Mouse (Mus musculus): ENCODE results near the gene Nwd1. TPM values are rescaled to one million over a fixed set of nuclear protein-coding genes. Genes with fewer than 3 reads are reported as not detected.

Nwd1 gene
- total RNA-seq, 2 experiments from 2014 or later, result 46.6 to 49.0 TPM

DNA sequence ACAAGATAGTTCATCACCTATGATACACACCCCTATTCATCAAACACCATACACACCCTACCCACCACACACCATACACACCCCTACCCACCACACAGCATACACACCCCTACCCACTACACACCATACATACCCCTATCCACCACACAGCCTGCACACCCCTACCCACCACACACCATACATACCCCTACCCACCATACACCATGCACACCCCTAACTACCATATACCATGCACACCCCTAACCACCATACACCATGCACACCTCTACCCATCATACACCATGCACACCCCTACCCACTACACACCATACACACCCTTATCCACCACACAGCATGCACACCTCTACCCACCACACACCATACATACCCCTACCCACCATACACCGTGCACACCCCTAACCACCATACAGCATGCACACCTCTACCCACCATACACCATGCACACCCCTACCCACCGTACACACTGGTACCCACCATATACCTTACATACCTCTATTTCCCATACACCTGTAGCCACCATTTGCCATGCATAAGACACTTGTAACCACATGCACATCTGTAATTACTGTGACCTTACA lies 51.9 kb downstream of the Nwd1 start:
- DNase-seq (ENCODE audit: low spot score in 2 of 2), result no peak

DNA sequence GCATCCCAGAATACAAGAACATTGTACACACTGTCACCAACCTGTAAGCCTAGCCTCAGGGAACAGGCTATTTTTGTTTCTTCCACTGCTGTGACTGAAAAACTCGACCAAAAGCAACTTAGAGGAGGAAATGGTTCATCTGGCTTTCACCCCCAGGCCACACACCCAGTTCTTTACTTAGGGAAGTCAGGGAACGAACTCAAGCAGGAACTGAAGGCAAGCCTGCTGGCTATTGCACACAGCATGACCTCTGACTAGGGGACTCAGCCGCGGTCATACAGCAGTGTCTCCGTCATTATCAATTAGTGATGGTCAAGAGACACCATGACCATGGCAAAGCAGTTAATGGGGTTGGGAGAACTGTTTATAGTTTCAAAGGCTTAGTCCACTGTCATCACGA lies 66.1 kb downstream of the Nwd1 start:
- no peak for DNase-seq (ENCODE audit: low spot score in 2 of 2)

GRCm38 (mm10) chr8:72716594-72716993 lies 70.1 kb downstream of the Nwd1 start:
- DNase-seq (ENCODE audit: low spot score in 2 of 2), result no peak

- DNase-seq (ENCODE audit: low spot score in 2 of 2), result no peak
Measured at GRCm38 (mm10) chr8:72720541-72720940, 74.0 kb downstream of the Nwd1 start.

DNA sequence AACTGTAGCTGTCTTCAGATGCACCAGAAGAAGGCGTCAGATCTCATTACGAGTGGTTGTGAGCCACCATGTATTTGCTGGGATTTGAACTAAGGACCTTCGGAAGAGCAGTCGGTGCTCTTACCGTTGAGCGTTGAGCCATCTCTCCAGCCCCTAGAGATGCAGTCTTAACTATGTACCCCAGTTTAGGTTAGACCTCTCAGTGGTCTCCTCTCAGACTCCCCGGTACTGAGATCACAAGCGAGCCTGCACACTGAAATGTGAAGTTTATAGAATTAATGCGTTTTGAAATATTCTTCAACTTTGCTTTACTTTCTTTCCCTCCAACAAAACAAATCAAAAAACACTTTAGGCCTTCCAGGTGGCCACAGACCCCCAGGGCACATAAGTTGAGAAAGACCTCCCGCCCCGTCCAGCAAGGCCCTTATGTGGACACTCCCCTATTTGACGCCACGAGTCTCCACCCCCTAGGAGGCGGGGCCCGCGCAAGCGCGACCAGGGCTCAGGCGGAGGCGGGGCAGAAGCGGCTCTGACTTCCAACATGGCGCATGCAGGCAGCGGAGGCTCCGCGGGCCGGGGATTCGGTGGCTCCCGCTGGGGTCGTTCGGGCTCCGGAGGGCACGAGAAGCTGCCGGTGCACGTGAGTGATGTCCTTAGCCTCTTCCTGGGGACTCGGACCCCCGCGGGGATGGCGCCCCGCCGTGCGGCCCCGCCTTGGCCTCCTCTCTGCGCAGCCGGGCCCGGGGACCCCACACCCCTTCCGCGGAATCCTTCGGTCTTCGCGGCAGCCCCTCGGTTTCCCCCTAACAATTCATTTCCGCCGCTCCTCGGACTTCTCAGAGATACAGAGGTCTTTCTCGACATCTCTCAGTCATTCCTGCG lies 76.5 kb downstream of the Nwd1 start, which contains the start of gene Sin3b:
Gene Sin3b, plus strand, starts transcription at position 517 of the 882 bp plus-strand sequence.
- peak; percentile 91 to 94 for DNase-seq (ENCODE audit: low spot score in 2 of 2)

- DNase-seq (ENCODE audit: low spot score in 2 of 2), result no peak
Measured at GRCm38 (mm10) chr8:72723651-72724001, 77.1 kb downstream of the Nwd1 start.

DNA sequence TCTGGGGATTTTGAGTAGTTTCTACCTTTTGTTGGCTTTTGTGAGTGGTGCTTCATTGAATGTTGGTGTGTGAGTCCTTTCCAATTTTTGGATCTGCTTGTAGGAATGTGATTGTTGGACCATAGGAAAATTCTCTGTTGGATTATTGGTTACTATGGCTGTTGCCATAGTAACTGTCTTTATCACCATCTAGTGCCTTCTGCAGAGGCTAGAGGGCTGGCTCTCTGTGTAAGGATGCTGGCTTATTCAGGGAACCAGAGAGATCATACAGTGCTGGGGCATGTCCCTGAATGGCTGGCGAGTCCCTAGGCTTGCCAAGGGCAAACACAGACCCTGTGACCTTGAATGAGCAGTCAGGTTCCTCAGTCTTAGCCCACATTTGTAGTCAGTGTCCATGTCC lies 82.1 kb downstream of the Nwd1 start:
- peak in 1 of 2 experiments; percentile 42 for DNase-seq (ENCODE audit: low spot score in 2 of 2)

- DNase-seq (ENCODE audit: low spot score in 2 of 2), result no peak
Measured at GRCm38 (mm10) chr8:72735001-72735400, 88.5 kb downstream of the Nwd1 start.

- no peak for DNase-seq (ENCODE audit: low spot score in 2 of 2)
Measured at GRCm38 (mm10) chr8:72736868-72737267, 90.4 kb downstream of the Nwd1 start.

GRCm38 (mm10) chr8:72746061-72746460 lies 99.5 kb downstream of the Nwd1 start:
- DNase-seq (ENCODE audit: low spot score in 2 of 2), result peak in 1 of 2 experiments; percentile 76

GRCm38 (mm10) chr8:72749846-72750245 lies 103.3 kb downstream of the Nwd1 start:
- DNase-seq (ENCODE audit: low spot score in 2 of 2), result no peak

DNA sequence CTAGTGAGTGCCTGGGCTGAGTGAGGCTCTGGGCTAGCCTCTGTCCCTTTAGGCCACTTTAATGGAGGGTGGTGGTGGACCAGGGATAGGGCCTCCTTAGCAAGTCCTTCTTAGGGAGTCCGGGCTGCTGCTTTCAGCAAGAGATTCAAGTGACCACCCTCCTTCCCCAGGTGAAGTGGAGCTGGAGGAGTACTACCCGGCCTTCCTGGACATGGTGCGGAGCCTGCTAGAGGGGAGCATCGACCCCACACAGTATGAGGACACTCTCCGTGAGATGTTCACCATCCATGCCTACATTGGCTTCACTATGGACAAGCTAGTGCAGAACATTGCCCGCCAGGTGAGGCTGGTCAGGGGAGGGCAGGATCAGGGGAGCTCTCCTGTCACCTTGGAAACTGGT lies 103.8 kb downstream of the Nwd1 start:
- no peak for DNase-seq (ENCODE audit: low spot score in 2 of 2)

DNA sequence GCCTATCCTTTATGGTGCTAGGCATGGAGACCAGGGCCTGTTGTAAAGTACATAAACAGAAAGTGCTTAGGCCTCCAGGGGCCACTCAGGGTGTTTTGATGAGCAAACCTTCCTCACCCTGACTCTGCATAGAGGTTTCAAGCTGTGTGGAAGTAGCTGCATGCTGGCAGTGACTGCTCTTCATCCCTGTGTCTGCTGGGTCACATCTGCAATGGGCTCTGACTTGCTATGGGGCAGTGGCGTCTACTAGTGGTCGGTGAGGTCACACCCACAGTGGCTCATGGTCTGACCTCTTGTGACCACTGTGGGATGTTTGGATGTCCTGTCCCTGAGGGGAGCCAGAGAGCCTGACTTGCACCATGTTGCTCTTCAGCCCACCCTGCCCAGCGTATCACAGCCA lies 104.6 kb downstream of the Nwd1 start:
- no peak for DNase-seq (ENCODE audit: low spot score in 2 of 2)

DNA sequence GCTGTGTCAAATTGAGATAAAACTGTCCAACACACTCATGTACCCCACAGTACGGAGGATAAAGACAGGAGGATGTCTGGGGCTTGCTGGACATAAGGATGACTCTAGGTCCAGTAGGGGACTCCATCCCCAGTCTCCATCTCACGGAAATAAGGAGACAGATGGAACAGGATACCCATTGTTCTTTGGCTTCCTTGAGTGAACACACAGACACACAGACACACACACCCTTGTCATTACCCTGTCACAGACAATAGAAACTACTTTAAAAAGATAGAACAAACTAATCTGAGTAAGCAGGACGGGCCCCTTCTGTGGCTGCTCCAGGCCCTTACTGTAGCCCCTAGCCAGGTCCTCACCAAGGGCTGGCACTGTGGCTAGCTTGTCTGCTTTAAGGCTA lies 105.8 kb downstream of the Nwd1 start:
- no peak for DNase-seq (ENCODE audit: low spot score in 2 of 2)

DNA sequence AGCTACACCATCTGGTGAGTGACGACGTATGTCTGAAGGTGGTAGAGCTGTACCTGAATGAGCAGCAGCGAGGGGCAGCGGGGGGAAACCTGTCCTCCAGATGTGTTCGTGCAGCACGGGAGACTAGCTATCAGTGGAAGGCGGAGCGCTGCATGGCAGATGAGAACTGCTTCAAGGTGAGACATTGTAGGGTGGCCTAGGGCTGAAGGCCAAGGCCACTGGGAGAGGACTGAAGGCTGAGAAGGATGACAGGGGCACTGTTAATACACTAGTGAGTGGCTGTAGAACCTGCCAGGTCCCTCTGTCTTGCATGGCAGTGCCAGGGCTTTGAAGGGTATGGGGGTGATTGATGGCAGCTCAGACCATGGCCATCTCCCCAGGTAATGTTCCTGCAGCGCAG lies 106.7 kb downstream of the Nwd1 start:
- DNase-seq (ENCODE audit: low spot score in 2 of 2), result no peak

DNA sequence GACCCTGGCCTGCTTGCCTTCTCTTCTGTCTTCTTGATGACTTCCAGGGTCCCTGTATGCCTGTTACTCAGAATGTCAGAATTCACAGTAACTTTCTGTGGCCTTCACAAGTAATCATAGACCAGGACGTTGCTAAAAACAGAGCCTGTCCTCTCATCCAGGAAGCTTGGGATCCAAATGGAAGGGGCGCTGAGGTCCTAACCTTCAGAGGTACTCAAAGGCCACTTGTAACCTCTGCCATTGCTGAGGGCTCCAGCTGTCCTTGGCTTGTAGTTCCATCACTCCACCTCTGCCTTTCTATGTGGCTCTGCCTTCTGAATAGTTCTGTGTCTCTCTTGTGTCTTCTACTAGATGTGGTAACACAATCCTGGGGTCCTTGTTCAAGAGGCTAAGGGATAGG lies 107.3 kb downstream of the Nwd1 start:
- DNase-seq (ENCODE audit: low spot score in 2 of 2), result no peak

DNA sequence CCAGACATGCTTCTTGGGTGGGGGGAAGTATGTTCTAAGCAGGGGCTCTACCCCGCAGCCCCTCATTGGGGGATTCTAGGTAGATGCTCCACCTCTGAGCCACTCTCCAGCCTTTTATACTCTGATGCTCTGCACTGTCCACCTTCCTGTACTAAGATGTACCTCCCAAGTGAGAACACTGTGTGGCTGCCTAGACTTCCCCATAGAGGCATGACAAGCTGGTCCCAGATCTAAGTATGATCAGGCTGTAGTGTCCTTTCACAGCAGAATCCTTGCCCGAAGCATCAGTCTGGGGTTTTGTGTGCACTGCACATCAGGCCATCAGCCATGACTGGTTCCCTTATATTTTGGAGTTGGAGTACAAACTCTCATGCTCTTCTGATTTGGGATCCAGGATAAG lies 109.5 kb downstream of the Nwd1 start:
- no peak for DNase-seq (ENCODE audit: low spot score in 2 of 2)

GRCm38 (mm10) chr8:72756771-72757390 lies 110.4 kb downstream of the Nwd1 start:
- no peak for DNase-seq (ENCODE audit: low spot score in 2 of 2)

DNA sequence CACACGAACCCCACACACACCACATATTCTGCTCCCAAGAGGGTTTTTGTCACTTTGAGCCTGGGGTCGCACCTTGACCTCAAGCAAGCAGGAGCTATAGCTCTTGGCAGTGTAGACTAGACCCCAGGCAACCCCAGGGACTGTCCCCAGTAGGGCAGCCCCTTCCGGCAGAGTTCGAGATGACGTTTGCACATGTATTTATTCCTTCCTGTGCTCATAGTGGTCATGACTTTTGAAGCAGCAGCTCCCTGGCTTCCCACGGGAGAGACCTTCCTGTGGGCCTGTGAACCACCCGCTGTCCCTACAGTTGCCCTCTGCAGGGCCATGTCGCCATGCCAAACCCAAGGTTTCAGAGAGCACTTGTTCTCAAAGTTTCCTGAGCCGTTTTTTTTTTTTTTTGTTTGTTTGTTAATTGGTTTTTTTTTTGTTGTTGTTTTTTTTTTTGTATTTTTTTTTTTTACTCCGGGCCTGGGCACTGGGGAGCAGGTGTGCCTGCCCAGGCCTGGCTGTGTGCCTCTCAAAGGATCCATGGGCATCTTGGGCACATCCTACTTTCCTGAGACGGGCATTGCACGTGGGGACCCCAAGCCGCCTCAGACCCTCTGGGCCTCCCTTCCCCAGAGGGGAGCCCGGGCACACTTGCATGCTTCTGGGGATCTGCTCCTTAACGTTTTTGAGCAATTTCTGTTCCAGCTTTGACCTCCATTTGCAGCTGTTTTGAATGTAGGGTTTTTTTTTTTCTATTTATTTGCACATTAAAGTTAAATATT lies 111.1 kb downstream of the Nwd1 start:
- no peak for DNase-seq (ENCODE audit: low spot score in 2 of 2)

- no peak for DNase-seq (ENCODE audit: low spot score in 2 of 2)
Measured at GRCm38 (mm10) chr8:72758310-72758709, 111.8 kb downstream of the Nwd1 start.

- DNase-seq (ENCODE audit: low spot score in 2 of 2), result no peak
Measured at GRCm38 (mm10) chr8:72760216-72760615, 113.7 kb downstream of the Nwd1 start.

Measured in layer of hippocampus, adult 18-20 months (tissue).